In genomic region chr16:6716214-6716911, GRCm38 (mm10) we compare ENCODE assay signal across 9 mouse cellular contexts.
DNase-seq lines count a peak whose midpoint lies in the region; ATAC-seq and TF ChIP-seq lines count a peak whose summit lies in the region.
"Had no signal": no experiment of that assay in that cellular context is flagged by ENCODE, and none has a peak within 500 bp of the region (broad histone marks: within the 10 kb centered on the region; RNA-seq: fewer than 3 reads in every experiment).

No protein-coding gene starts in this region.

- 56% methylated on average over 9 of the region's 9 CpGs for whole genome bisulfite sequencing in hindbrain, embryonic 14.5 days
- WGBS in hindbrain, embryonic 10.5 days, result 84% methylated on average over 9 of the region's 9 CpGs
- 18% methylated on average over 9 of the region's 9 CpGs for WGBS in cerebellum, adult 2 months
- WGBS in stomach, embryonic 14.5 days, result 55% methylated on average over 9 of the region's 9 CpGs
- WGBS in liver, postnatal 0 days (ENCODE audit: insufficient replicate concordance), result 72% methylated on average over 9 of the region's 9 CpGs

- no peak for TF ChIP-seq EP300 in liver, postnatal 0 days (IDR thresholded peaks at IDR 0.05; ENCODE audit: low read depth)

- no peak overlapping the region for H3K4me2 ChIP-seq in hindbrain, embryonic 14.5 days (replicated peaks)
- H3K4me2 ChIP-seq in stomach, embryonic 14.5 days (replicated peaks; ENCODE audit: low read depth, low read length), result no peak overlapping the region
- no peak overlapping the region for H3K4me2 ChIP-seq in liver, postnatal 0 days (ENCODE audit: low read depth, low read length)
- H3K4me2 ChIP-seq: embryonic facial prominence, embryonic 13.5 days had no signal

- H3K27ac ChIP-seq in hindbrain, embryonic 14.5 days, result no peak overlapping the region
- no peak overlapping the region for H3K27ac ChIP-seq in hindbrain, embryonic 10.5 days
- no peak overlapping the region for H3K27ac ChIP-seq in cerebellum, adult 2 months (ENCODE audit: insufficient read depth, low read length)
- H3K27ac ChIP-seq in stomach, embryonic 14.5 days (ENCODE audit: low read length), result no peak overlapping the region; the same call in 1 of the 2 replicates
- H3K27ac ChIP-seq in liver, postnatal 0 days (ENCODE audit: low read depth), result no peak overlapping the region
- H3K27ac ChIP-seq: embryonic facial prominence, embryonic 13.5 days had no signal

- no peak overlapping the region for H3K4me3 ChIP-seq in hindbrain, embryonic 14.5 days (replicated peaks; ENCODE audit: low read length)
- no peak overlapping the region for H3K4me3 ChIP-seq in hindbrain, embryonic 10.5 days
- no peak overlapping the region for H3K4me3 ChIP-seq in cerebellum, adult 2 months (replicated peaks; ENCODE audit: insufficient read depth, low read depth, low read length)
- no peak overlapping the region for H3K4me3 ChIP-seq in stomach, embryonic 14.5 days (ENCODE audit: low read depth, low read length)
- no peak overlapping the region for H3K4me3 ChIP-seq in liver, postnatal 0 days (ENCODE audit: low read depth, low read length)
- H3K4me3 ChIP-seq: embryonic facial prominence, embryonic 13.5 days had no signal

- no peaks in the 10 kb centered on the region for H3K27me3 ChIP-seq in hindbrain, embryonic 14.5 days (ENCODE audit: control insufficient read depth, insufficient read depth, low read length)
- no peaks in the 10 kb centered on the region for H3K27me3 ChIP-seq in hindbrain, embryonic 10.5 days (ENCODE audit: insufficient read depth, poor library complexity, severe bottlenecking)
- no peaks in the 10 kb centered on the region for H3K27me3 ChIP-seq in cerebellum, adult 2 months (ENCODE audit: control insufficient read depth, insufficient read depth, low read length)
- no peaks in the 10 kb centered on the region for H3K27me3 ChIP-seq in stomach, embryonic 14.5 days (ENCODE audit: control insufficient read depth, insufficient read depth, low read length)
- no peaks in the 10 kb centered on the region for H3K27me3 ChIP-seq in liver, postnatal 0 days (ENCODE audit: insufficient read depth, low read length)
- H3K27me3 ChIP-seq: embryonic facial prominence, embryonic 13.5 days had no signal

- peak; percentile 87; the same call in 1 of the 2 replicates for ATAC-seq in hindbrain, embryonic 14.5 days (ENCODE audit: low FRiP score)
- ATAC-seq in stomach, embryonic 14.5 days (ENCODE audit: insufficient number of reproducible peaks, insufficient read depth, low FRiP score, low read depth), result peak; percentile 46; the same call in 1 of the 2 replicates
- ATAC-seq in granulocyte monocyte progenitor cell, adult 5-6 weeks (replicated peaks; ENCODE audit: poor library complexity, severe bottlenecking), result no peak
- ATAC-seq in liver, postnatal 0 days, result no peak

- no peak for TF ChIP-seq CTCF in cerebellum, adult 2 months (IDR thresholded peaks at IDR 0.05; ENCODE audit: borderline replicate concordance, insufficient read depth, low read depth, low read length)
- TF ChIP-seq CTCF in liver, postnatal 0 days (IDR thresholded peaks at IDR 0.05; ENCODE audit: low read depth), result no peak

- peak; percentile 68 for DNase-seq in hindbrain, embryonic 14.5 days (ENCODE audit: low spot score)
- DNase-seq in hindbrain, embryonic 10.5 days (ENCODE audit: low spot score), result no peak
- peak; percentile 42 for DNase-seq in MN1 (ENCODE audit: low spot score)
- peak; percentile 90 to 96 for DNase-seq in cerebellum, adult 2 months
- peak; percentile 7 for DNase-seq in heart, postnatal 25 days (ENCODE audit: low spot score)
- DNase-seq in liver, postnatal 0 days, result no peak

- no peaks in the 10 kb centered on the region for H3K4me1 ChIP-seq in hindbrain, embryonic 14.5 days (replicated peaks; ENCODE audit: control insufficient read depth, insufficient read depth, low read length)
- H3K4me1 ChIP-seq in hindbrain, embryonic 10.5 days (replicated peaks), result no peaks in the 10 kb centered on the region
- peaks cover 5% of the 10 kb centered on the region for H3K4me1 ChIP-seq in cerebellum, adult 2 months (ENCODE audit: control insufficient read depth, insufficient read depth, low read length)
- peaks cover 2% of the 10 kb centered on the region; the same call in 1 of the 2 replicates for H3K4me1 ChIP-seq in stomach, embryonic 14.5 days (ENCODE audit: control insufficient read depth, insufficient read depth, low read length)
- no peaks in the 10 kb centered on the region for H3K4me1 ChIP-seq in liver, postnatal 0 days (ENCODE audit: insufficient read depth)
- H3K4me1 ChIP-seq: embryonic facial prominence, embryonic 13.5 days had no signal

- H3K36me3 ChIP-seq in hindbrain, embryonic 14.5 days (replicated peaks; ENCODE audit: control insufficient read depth, insufficient read depth), result no peaks in the 10 kb centered on the region
- H3K36me3 ChIP-seq in hindbrain, embryonic 10.5 days, result no peaks in the 10 kb centered on the region
- H3K36me3 ChIP-seq in stomach, embryonic 14.5 days (ENCODE audit: control insufficient read depth, insufficient read depth, low read length), result no peaks in the 10 kb centered on the region
- H3K36me3 ChIP-seq in liver, postnatal 0 days (replicated peaks; ENCODE audit: insufficient read depth, low read length), result no peaks in the 10 kb centered on the region
- H3K36me3 ChIP-seq: embryonic facial prominence, embryonic 13.5 days had no signal

- TF ChIP-seq POLR2A in cerebellum, adult 2 months (IDR thresholded peaks at IDR 0.05; ENCODE audit: borderline replicate concordance, insufficient read depth, low read length), result no peak

- H3K9ac ChIP-seq in hindbrain, embryonic 14.5 days, result no peak overlapping the region
- H3K9ac ChIP-seq in stomach, embryonic 14.5 days (replicated peaks; ENCODE audit: low read depth, low read length), result no peak overlapping the region
- no peak overlapping the region for H3K9ac ChIP-seq in liver, postnatal 0 days (replicated peaks)
- H3K9ac ChIP-seq: embryonic facial prominence, embryonic 13.5 days had no signal

- H3K9me3 ChIP-seq in hindbrain, embryonic 14.5 days (ENCODE audit: control insufficient read depth, low read length), result no peaks in the 10 kb centered on the region
- H3K9me3 ChIP-seq in hindbrain, embryonic 10.5 days, result no peaks in the 10 kb centered on the region
- H3K9me3 ChIP-seq in stomach, embryonic 14.5 days (ENCODE audit: control insufficient read depth, low read depth, low read length), result no peaks in the 10 kb centered on the region
- no peaks in the 10 kb centered on the region for H3K9me3 ChIP-seq in liver, postnatal 0 days (ENCODE audit: low read length)
- H3K9me3 ChIP-seq: embryonic facial prominence, embryonic 13.5 days had no signal

- intact Hi-C loops in heart, postnatal 25 days (cut with DNase I), result loop anchor here (10.0 kb wide), 1 partner anchor 212 kb away; no protein-coding TSS in a partner anchor

Comparison
In these comparisons a context has a peak if more than half of its experiments do, and no peak if none do; other contexts are left out.
1. DNase-seq: peak in hindbrain, embryonic 14.5 days (single experiment), MN1 (single experiment), cerebellum, adult 2 months (2 of 2) and heart, postnatal 25 days (single experiment); none in hindbrain, embryonic 10.5 days (single experiment) and liver, postnatal 0 days (single experiment).
2. ATAC-seq: peak in hindbrain, embryonic 14.5 days (single experiment) and stomach, embryonic 14.5 days (single experiment); none in granulocyte monocyte progenitor cell, adult 5-6 weeks (single experiment) and liver, postnatal 0 days (single experiment).